Comparison of ENCODE assay signal across 13 mouse cellular contexts in genomic region chr4:141948822-141949221, GRCm38 (mm10).
"Had no signal": no experiment of that assay in that cellular context is flagged by ENCODE, and none has a peak within 500 bp of the region (broad histone marks: within the 10 kb centered on the region; RNA-seq: fewer than 3 reads in every experiment).

No protein-coding gene starts in this region.

- H3K4me3 ChIP-seq: limb, embryonic 15.5 days; liver, embryonic 12.5 days; megakaryocyte, embryonic 14.5 days; midbrain, embryonic 12.5 days had no signal

- H3K4me2 ChIP-seq: limb, embryonic 15.5 days; liver, embryonic 12.5 days; midbrain, embryonic 12.5 days had no signal

- H3K4me1 ChIP-seq: midbrain, embryonic 12.5 days had no signal

- H3K9ac ChIP-seq: limb, embryonic 15.5 days; liver, embryonic 12.5 days; midbrain, embryonic 12.5 days had no signal

- DNase-seq: kidney, postnatal 25 days; layer of hippocampus, postnatal 36 days; right cerebral cortex, adult 18-20 months; right cerebral cortex, postnatal 25 days; thymus, postnatal 36 days had no signal

- H3K27ac ChIP-seq: limb, embryonic 15.5 days; liver, embryonic 12.5 days; macrophage; midbrain, embryonic 12.5 days had no signal

- H3K27me3 ChIP-seq: limb, embryonic 15.5 days had no signal

- H3K36me3 ChIP-seq: limb, embryonic 15.5 days; liver, embryonic 12.5 days; midbrain, embryonic 12.5 days had no signal

- H3K9me3 ChIP-seq: limb, embryonic 15.5 days; liver, embryonic 12.5 days had no signal

- ATAC-seq: inflammation-experienced regulatory T-cells, adult 6 months; intestine, postnatal 0 days; liver, embryonic 12.5 days; midbrain, embryonic 16.5 days had no signal
